Mouse (Mus musculus) left cerebral cortex, adult 18-20 months (tissue): ENCODE data around the gene Rcvrn. TPM values are rescaled to one million over a fixed set of nuclear protein-coding genes. Genes with fewer than 3 reads are reported as not detected.
A peak's percentile ranks its signal among the peaks of the same experiment; 100 is the strongest.

ENCODE experiments used
- DNase-seq, 2 experiments: peaks; one replicate each; pipeline ENCODE4 v3.0.0; 2021 to 2022; ENCODE audit warnings: low spot score in 2 of 2, mixed read lengths in 1 of 2
- total RNA-seq, 2 experiments: library from RNA; stranded (reverse); gene quantifications; 2 replicates each; pipeline ENCODE4 v1.2.3; 2021

The Rcvrn gene
- total RNA-seq, 2 experiments from 2014 or later = 0.98 to 1.1 TPM

GRCm38 (mm10) chr11:67668460-67669007 is 26.6 kb upstream of the Rcvrn start:
- no peak for DNase-seq

- no peak for DNase-seq
Measured at GRCm38 (mm10) chr11:67670031-67670430, 25.1 kb upstream of the Rcvrn start.

- peak; percentile 49 to 63 for DNase-seq
Measured at GRCm38 (mm10) chr11:67672140-67672539, 23.0 kb upstream of the Rcvrn start.

GRCm38 (mm10) chr11:67675562-67676540 is 19.3 kb upstream of the Rcvrn start:
- DNase-seq = peak; percentile 63 to 71

GRCm38 (mm10) chr11:67679300-67679699 is 15.8 kb upstream of the Rcvrn start:
- DNase-seq = no peak

- DNase-seq = no peak
Measured at GRCm38 (mm10) chr11:67679930-67680329, 15.2 kb upstream of the Rcvrn start.

GRCm38 (mm10) chr11:67681871-67682270 is 13.3 kb upstream of the Rcvrn start:
- DNase-seq = no peak

GRCm38 (mm10) chr11:67686109-67686508 is 9.0 kb upstream of the Rcvrn start:
- DNase-seq = no peak

- DNase-seq = peak in 1 of 2 experiments; percentile 41
Measured at GRCm38 (mm10) chr11:67712976-67713375, 17.9 kb downstream of the Rcvrn start.

GRCm38 (mm10) chr11:67715382-67715781 is 20.3 kb downstream of the Rcvrn start:
- no peak for DNase-seq

- DNase-seq = no peak
Measured at GRCm38 (mm10) chr11:67721485-67721884, 26.4 kb downstream of the Rcvrn start.

GRCm38 (mm10) chr11:67722399-67723156 is 27.5 kb downstream of the Rcvrn start:
- no peak for DNase-seq

- peak; percentile 44 to 74 for DNase-seq
Measured at GRCm38 (mm10) chr11:67723231-67724013, 28.3 kb downstream of the Rcvrn start.

GRCm38 (mm10) chr11:67727095-67727494 is 32.0 kb downstream of the Rcvrn start:
- peak; percentile 15 to 33 for DNase-seq

- DNase-seq = no peak
Measured at GRCm38 (mm10) chr11:67728726-67729125, 33.6 kb downstream of the Rcvrn start.

GRCm38 (mm10) chr11:67731056-67731455 is 35.9 kb downstream of the Rcvrn start:
- DNase-seq = no peak

GRCm38 (mm10) chr11:67733726-67734125 is 38.6 kb downstream of the Rcvrn start:
- DNase-seq = no peak

- peak in 1 of 2 experiments; percentile 12 for DNase-seq
Measured at GRCm38 (mm10) chr11:67734597-67734996, 39.5 kb downstream of the Rcvrn start.

GRCm38 (mm10) chr11:67738345-67738744 is 43.2 kb downstream of the Rcvrn start:
- DNase-seq = no peak

GRCm38 (mm10) chr11:67738846-67739490 is 43.8 kb downstream of the Rcvrn start:
- no peak for DNase-seq
